Mouse (Mus musculus) limb, embryonic 10.5 days (tissue): ENCODE results near the gene Mamdc2. TPM values are rescaled to one million over a fixed set of nuclear protein-coding genes. Genes with fewer than 3 reads are reported as not detected.

Experiments used
- DNase-seq: peaks from one replicate; pipeline ENCODE4 v3.0.0-alpha.2; 2017; ENCODE audit warnings: low spot score
- H3K27ac ChIP-seq: fragments of 300-500 bp; sonication (generic); 2 replicates; pipeline ENCODE4 v1.5.1; 2016; ENCODE audit warnings: mild to moderate bottlenecking
- H3K27me3 ChIP-seq: fragments of 300-500 bp; sonication (generic); 2 replicates; pipeline ENCODE4 v1.6.1; 2016; ENCODE audit warnings: low read depth, mild to moderate bottlenecking; ENCODE audit not compliant: poor library complexity, severe bottlenecking
- H3K36me3 ChIP-seq: fragments of 300-500 bp; sonication (generic); 2 replicates; pipeline ENCODE4 v1.6.1; 2016; ENCODE audit warnings: mild to moderate bottlenecking, moderate library complexity
- H3K4me1 ChIP-seq: fragments of 300-500 bp; sonication (generic); 2 replicates; pipeline ENCODE4 v1.6.1; 2016
- H3K4me3 ChIP-seq: fragments of 300-500 bp; sonication (generic); 2 replicates; pipeline ENCODE4 v1.5.1; 2016; ENCODE audit warnings: mild to moderate bottlenecking, moderate library complexity
- H3K9me3 ChIP-seq: fragments of 300-500 bp; sonication (generic); replicated peaks from 2 replicates; pipeline ENCODE4 v1.6.1; 2016; ENCODE audit warnings: mild to moderate bottlenecking
- WGBS: fragments of 180-500 bp; shearing (Covaris S2); methylation state at CpG from one replicate; pipeline ENCODE4 v1.1.7; 2016; 5-methylcytosine and 5-hydroxymethylcytosine counted together
- polyA plus RNA-seq: library from polyadenylated mRNA; unstranded; fragments of >200 nt; fragmentation: Nextera tagmentation; extraction: Ambion mirVana; gene quantifications from 2 replicates; pipeline ENCODE4 v1.2.1, GENCODE M21; 2016

Gene Mamdc2
- polyA plus RNA-seq, 1 experiment from 2014 or later = 2.0 TPM

DNA sequence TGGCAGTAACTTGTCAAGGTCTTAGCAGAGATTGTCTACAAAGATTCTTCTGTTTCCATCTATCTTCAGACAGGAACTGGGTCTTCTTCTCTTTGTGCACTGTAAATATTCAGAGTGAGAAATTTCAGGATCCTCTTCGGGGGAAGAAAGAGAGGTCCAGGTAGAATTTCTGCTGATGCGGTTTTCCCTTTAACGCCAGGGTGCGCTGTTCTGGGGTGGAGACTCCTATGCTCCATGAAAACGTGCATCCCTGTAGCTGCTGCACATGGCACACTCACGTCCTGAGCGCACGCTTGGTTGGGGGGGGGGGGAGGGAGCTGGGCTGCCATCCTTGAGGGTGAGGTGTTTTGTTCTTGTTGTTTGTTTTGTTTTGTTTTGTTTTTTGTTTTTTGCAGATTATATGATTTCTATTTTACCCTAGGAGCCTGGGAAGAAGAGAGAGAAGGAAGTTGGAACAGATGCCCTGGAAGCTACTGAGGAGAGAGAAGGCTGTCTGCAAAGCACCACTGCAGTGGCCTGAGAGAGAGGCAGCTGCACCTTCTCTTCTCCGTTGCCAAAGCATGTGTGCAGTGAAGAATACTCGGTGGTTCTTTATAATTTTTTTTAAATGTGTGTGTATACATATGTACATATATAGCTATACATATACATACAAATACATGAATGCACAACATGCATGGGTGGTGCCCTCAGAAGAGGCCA lies 30.8 kb upstream of the Mamdc2 start:
- no peaks in the 10 kb centered on the region for H3K4me1 ChIP-seq
- WGBS = 20% methylated on average over 10 of the region's 10 CpGs

GRCm38 (mm10) chr19:23477826-23478225 lies 29.6 kb upstream of the Mamdc2 start:
- Histone ChIP-seq H3K4me3 (no peak overlapping the region), H3K27me3 (no peaks in the 10 kb centered on the region), H3K4me1 (no peaks in the 10 kb centered on the region), H3K27ac (no peak overlapping the region), H3K9me3 (no peaks in the 10 kb centered on the region), H3K36me3 (no peaks in the 10 kb centered on the region)
- WGBS = 85% methylated on average over 6 of the region's 6 CpGs
- no peak for DNase-seq

More for the DNA sequence above, 30.8 kb upstream of the Mamdc2 start:
- Histone ChIP-seq H3K36me3 (no peaks in the 10 kb centered on the region), H3K27me3 (no peaks in the 10 kb centered on the region), H3K27ac (no peak overlapping the region), H3K9me3 (no peaks in the 10 kb centered on the region), H3K4me3 (no peak overlapping the region)
- DNase-seq = peak; percentile 53

DNA sequence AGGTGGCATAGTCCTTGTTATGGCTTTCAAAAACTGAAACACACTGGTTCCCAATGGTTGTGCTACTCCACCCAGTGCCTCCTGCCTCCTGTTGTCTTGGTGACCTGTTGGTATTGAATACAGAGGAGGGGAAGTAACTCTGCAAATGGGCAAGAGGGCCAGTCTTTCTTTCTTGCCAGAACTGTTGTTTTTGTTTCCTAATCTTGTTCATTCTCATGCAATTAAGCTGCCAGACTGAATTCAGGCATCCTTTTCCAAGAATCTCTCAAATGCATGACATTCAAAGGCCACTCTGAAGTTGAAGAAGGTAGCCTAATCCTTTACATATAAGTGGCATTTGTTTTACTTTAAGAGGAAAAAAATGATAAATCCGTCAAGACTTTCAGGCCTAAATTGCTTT lies 19.6 kb upstream of the Mamdc2 start:
- no peaks in the 10 kb centered on the region for H3K36me3 ChIP-seq
- DNase-seq = no peak
- H3K4me3 ChIP-seq = no peak overlapping the region
- no peaks in the 10 kb centered on the region for H3K27me3 ChIP-seq
- no peak overlapping the region for H3K27ac ChIP-seq
- 22% methylated on average over 1 of the region's 1 CpGs for WGBS
- H3K4me1 ChIP-seq = peaks cover 9% of the 10 kb centered on the region; the same call in 1 of the 2 replicates
- H3K9me3 ChIP-seq = no peaks in the 10 kb centered on the region

DNA sequence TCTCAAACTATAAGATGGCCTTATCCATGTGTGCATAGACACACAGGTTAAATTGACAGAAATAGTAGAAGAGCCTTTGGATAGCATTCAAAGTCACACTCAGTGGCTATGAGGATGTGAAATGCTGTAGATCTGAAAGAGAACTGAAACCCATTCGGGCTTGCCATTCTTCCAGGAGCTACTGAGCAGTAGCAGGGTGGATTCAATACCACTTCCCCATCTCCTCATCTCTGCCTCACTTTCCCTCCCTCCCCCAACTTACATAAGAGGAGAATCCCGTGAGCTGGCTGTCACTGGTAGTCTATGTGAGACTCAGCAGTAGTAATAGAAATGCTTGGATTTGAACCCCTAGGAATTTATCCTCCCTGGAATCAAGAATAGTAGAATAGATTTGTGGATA lies 18.8 kb upstream of the Mamdc2 start:
- no peaks in the 10 kb centered on the region for H3K9me3 ChIP-seq
- no peaks in the 10 kb centered on the region for H3K36me3 ChIP-seq
- DNase-seq = no peak
- 82% methylated on average over 2 of the region's 2 CpGs for WGBS
- H3K27me3 ChIP-seq = no peaks in the 10 kb centered on the region
- H3K4me3 ChIP-seq = no peak overlapping the region
- no peak overlapping the region for H3K27ac ChIP-seq
- H3K4me1 ChIP-seq = peaks cover 9% of the 10 kb centered on the region; the same call in 1 of the 2 replicates

- Histone ChIP-seq H3K27ac (no peak overlapping the region), H3K9me3 (no peaks in the 10 kb centered on the region), H3K27me3 (no peaks in the 10 kb centered on the region), H3K4me1 (peaks cover 4% of the 10 kb centered on the region; the same call in 1 of the 2 replicates), H3K4me3 (no peak overlapping the region), H3K36me3 (no peaks in the 10 kb centered on the region)
- peak; percentile 31 for DNase-seq
- 27% methylated on average over 4 of the region's 4 CpGs for WGBS
Observed at GRCm38 (mm10) chr19:23457492-23457891, 9.2 kb upstream of the Mamdc2 start.

GRCm38 (mm10) chr19:23451361-23451760 lies 3.1 kb upstream of the Mamdc2 start:
- no peaks in the 10 kb centered on the region for H3K36me3 ChIP-seq
- H3K4me1 ChIP-seq = peaks cover 23% of the 10 kb centered on the region
- no peak for DNase-seq
- H3K27ac ChIP-seq = no peak overlapping the region
- H3K9me3 ChIP-seq = no peaks in the 10 kb centered on the region
- no peak overlapping the region for H3K4me3 ChIP-seq
- WGBS = 79% methylated on average over 4 of the region's 4 CpGs
- H3K27me3 ChIP-seq = 0 out of 2 replicates have a peak, but pooled peaks cover 8% of the 10 kb centered on the region

GRCm38 (mm10) chr19:23447221-23447987 lies 838 bp downstream of the Mamdc2 start:
- H3K9me3 ChIP-seq = no peaks in the 10 kb centered on the region
- peak overlapping the region; percentile 60 for H3K4me3 ChIP-seq
- DNase-seq = peak; percentile 63
- H3K27ac ChIP-seq = peak overlapping the region; percentile 79
- H3K27me3 ChIP-seq = 0 out of 2 replicates have a peak, but pooled peaks cover 8% of the 10 kb centered on the region
- WGBS = 1% methylated on average over 23 of the region's 23 CpGs
- peaks cover 45% of the 10 kb centered on the region for H3K4me1 ChIP-seq
- H3K36me3 ChIP-seq = no peaks in the 10 kb centered on the region

- peak; percentile 51 for DNase-seq
- H3K36me3 ChIP-seq = no peaks in the 10 kb centered on the region
- no peak overlapping the region for H3K4me3 ChIP-seq
- peaks cover 45% of the 10 kb centered on the region for H3K4me1 ChIP-seq
- H3K27ac ChIP-seq = peak overlapping the region; percentile 56
- 43% methylated on average over 7 of the region's 7 CpGs for WGBS
- H3K9me3 ChIP-seq = no peaks in the 10 kb centered on the region
- 0 out of 2 replicates have a peak, but pooled peaks cover 8% of the 10 kb centered on the region for H3K27me3 ChIP-seq
Observed at GRCm38 (mm10) chr19:23444910-23445845, 3.1 kb downstream of the Mamdc2 start.

DNA sequence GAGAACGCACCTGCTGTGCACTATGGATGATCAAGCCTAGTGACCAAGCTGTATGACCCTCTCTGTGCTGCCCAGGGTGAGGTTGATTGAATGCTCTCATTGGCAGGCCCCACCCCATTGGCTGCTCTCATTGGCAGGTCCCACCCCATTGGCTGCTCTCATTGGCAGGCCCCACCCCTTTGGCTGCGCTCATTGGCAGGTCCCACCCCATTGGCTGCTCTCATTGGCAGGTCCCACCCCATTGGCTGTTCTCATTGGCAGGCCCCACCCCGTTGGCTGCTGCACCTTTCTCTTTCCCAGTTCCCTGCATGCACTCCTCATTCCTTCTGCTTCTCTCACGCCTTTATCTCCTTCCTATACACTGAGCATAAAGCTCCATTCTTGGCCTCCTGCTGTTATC lies 12.5 kb downstream of the Mamdc2 start:
- no peak overlapping the region for H3K4me3 ChIP-seq
- DNase-seq = no peak
- 76% methylated on average over 4 of the region's 4 CpGs for WGBS
- H3K36me3 ChIP-seq = no peaks in the 10 kb centered on the region
- H3K9me3 ChIP-seq = no peaks in the 10 kb centered on the region
- H3K4me1 ChIP-seq = peaks cover 6% of the 10 kb centered on the region; the same call in 1 of the 2 replicates
- H3K27ac ChIP-seq = no peak overlapping the region
- no peaks in the 10 kb centered on the region for H3K27me3 ChIP-seq

- Histone ChIP-seq H3K4me1 (peaks cover 6% of the 10 kb centered on the region; the same call in 1 of the 2 replicates), H3K4me3 (no peak overlapping the region), H3K36me3 (no peaks in the 10 kb centered on the region), H3K27ac (no peak overlapping the region), H3K9me3 (no peaks in the 10 kb centered on the region), H3K27me3 (no peaks in the 10 kb centered on the region)
- 87% methylated on average over 11 of the region's 11 CpGs for WGBS
- DNase-seq = no peak
Observed at GRCm38 (mm10) chr19:23434433-23434832, 13.8 kb downstream of the Mamdc2 start.

GRCm38 (mm10) chr19:23417668-23418067 lies 30.6 kb downstream of the Mamdc2 start:
- WGBS = 89% methylated on average over 1 of the region's 1 CpGs

GRCm38 (mm10) chr19:23410800-23411199 lies 37.4 kb downstream of the Mamdc2 start:
- Histone ChIP-seq H3K36me3 (no peaks in the 10 kb centered on the region), H3K4me3 (no peak overlapping the region), H3K27ac (no peak overlapping the region), H3K27me3 (no peaks in the 10 kb centered on the region), H3K4me1 (no peaks in the 10 kb centered on the region), H3K9me3 (no peaks in the 10 kb centered on the region)
- DNase-seq = no peak
- WGBS = 86% methylated on average over 5 of the region's 5 CpGs

More at GRCm38 (mm10) chr19:23417668-23418067, 30.6 kb downstream of the Mamdc2 start:
- H3K27me3 ChIP-seq = no peaks in the 10 kb centered on the region
- no peak overlapping the region for H3K27ac ChIP-seq
- no peak overlapping the region for H3K4me3 ChIP-seq
- no peaks in the 10 kb centered on the region for H3K9me3 ChIP-seq
- H3K36me3 ChIP-seq = no peaks in the 10 kb centered on the region
- no peak for DNase-seq
- no peaks in the 10 kb centered on the region for H3K4me1 ChIP-seq
